ENCODE assay signal across 8 mouse cellular contexts in the genomic region with DNA sequence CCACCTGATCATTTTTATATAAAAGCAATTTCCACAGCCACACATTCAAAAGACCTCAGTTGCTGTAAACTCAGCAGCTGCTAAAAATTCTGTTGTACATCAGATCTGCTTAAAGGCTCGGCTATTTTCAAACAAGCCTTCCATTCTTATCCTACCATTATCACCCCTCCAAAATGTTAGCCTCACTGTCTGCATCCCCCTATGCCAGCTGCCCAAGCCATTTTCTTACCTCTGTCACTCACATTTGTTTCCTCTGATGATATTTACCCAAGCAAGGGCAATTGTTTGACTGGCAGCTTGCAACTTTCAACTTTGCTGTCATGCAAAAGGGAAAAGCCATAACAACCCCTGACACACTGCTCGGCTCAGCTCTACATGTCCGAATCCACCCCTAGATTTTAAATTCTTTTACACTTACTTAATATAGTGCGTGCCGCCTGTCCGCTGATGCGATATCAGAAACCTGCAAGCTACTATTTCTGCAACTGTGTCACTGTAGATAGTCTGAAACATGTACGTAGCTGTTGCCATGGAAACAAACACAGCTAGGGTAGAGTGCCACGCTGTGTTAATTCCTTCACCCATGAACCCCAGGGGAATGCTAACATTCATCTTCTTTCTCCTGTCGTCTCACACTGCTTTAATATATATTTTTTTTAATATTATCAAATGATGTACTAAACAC.
DNase-seq lines count a peak whose midpoint lies in the region; ATAC-seq and TF ChIP-seq lines count a peak whose summit lies in the region.

No protein-coding gene starts in this region.

- H3K27ac ChIP-seq in kidney, postnatal 0 days, result no peak overlapping the region
- peak overlapping the region; percentile 60 for H3K27ac ChIP-seq in hindbrain, embryonic 13.5 days
- H3K27ac ChIP-seq in midbrain, embryonic 16.5 days (ENCODE audit: low read length), result peak overlapping the region; percentile 64

- H3K9me3 ChIP-seq in kidney, postnatal 0 days (replicated peaks; ENCODE audit: low read length), result no peaks in the 10 kb centered on the region
- no peaks in the 10 kb centered on the region for H3K9me3 ChIP-seq in hindbrain, embryonic 13.5 days
- no peaks in the 10 kb centered on the region for H3K9me3 ChIP-seq in midbrain, embryonic 16.5 days (replicated peaks; ENCODE audit: control insufficient read depth, low read length, poor library complexity, severe bottlenecking)

- H3K9ac ChIP-seq in kidney, postnatal 0 days (ENCODE audit: low read depth, low read length), result no peak overlapping the region
- no peak overlapping the region for H3K9ac ChIP-seq in hindbrain, embryonic 13.5 days
- H3K9ac ChIP-seq in midbrain, embryonic 16.5 days (ENCODE audit: low read depth, low read length), result peak overlapping the region; percentile 4

- no peaks in the 10 kb centered on the region for H3K36me3 ChIP-seq in kidney, postnatal 0 days (ENCODE audit: insufficient read depth, low read length)
- no peaks in the 10 kb centered on the region for H3K36me3 ChIP-seq in hindbrain, embryonic 13.5 days
- H3K36me3 ChIP-seq in midbrain, embryonic 16.5 days (ENCODE audit: control insufficient read depth, insufficient read depth, low read length), result no peaks in the 10 kb centered on the region

- H3K4me1 ChIP-seq in kidney, postnatal 0 days (replicated peaks; ENCODE audit: insufficient read depth, low read length), result no peaks in the 10 kb centered on the region
- peaks cover 60% of the 10 kb centered on the region for H3K4me1 ChIP-seq in hindbrain, embryonic 13.5 days (replicated peaks)
- H3K4me1 ChIP-seq in midbrain, embryonic 16.5 days (ENCODE audit: control insufficient read depth, insufficient read depth, low read length), result peaks cover 30% of the 10 kb centered on the region

- no peak for ATAC-seq in kidney, postnatal 0 days (replicated peaks; ENCODE audit: low FRiP score, low read depth)
- peak; percentile 81; the same call in 1 of the 2 replicates for ATAC-seq in hindbrain, embryonic 13.5 days (ENCODE audit: low FRiP score)
- ATAC-seq in midbrain, embryonic 16.5 days, result peak; percentile 93
- ATAC-seq in CD4-positive, CD25-positive, alpha-beta regulatory T cell, adult 4 months, result no peak
- no peak for ATAC-seq in monocyte, adult 5-6 weeks (replicated peaks; ENCODE audit: insufficient number of reproducible peaks, low FRiP score, low TSS enrichment, poor library complexity, severe bottlenecking)

- no peak for TF ChIP-seq CTCF in kidney, postnatal 0 days (IDR thresholded peaks at IDR 0.05; ENCODE audit: low read depth)

- no peak overlapping the region for H3K4me2 ChIP-seq in kidney, postnatal 0 days (ENCODE audit: low read length)
- peak overlapping the region; percentile 37 for H3K4me2 ChIP-seq in hindbrain, embryonic 13.5 days
- peak overlapping the region; percentile 52 for H3K4me2 ChIP-seq in midbrain, embryonic 16.5 days (ENCODE audit: low read length)

- no peaks in the 10 kb centered on the region for H3K27me3 ChIP-seq in kidney, postnatal 0 days (ENCODE audit: insufficient read depth, low read length)
- H3K27me3 ChIP-seq in hindbrain, embryonic 13.5 days, result no peaks in the 10 kb centered on the region
- H3K27me3 ChIP-seq in midbrain, embryonic 16.5 days (ENCODE audit: control insufficient read depth, insufficient read depth, low read depth, low read length), result no peaks in the 10 kb centered on the region

- WGBS in kidney, postnatal 0 days, result 61% methylated on average over 10 of the region's 10 CpGs
- WGBS in hindbrain, embryonic 13.5 days, result 45% methylated on average over 10 of the region's 10 CpGs
- WGBS in midbrain, embryonic 16.5 days, result 27% methylated on average over 10 of the region's 10 CpGs

- peak; percentile 13 for DNase-seq in kidney, postnatal 0 days (ENCODE audit: low spot score)
- DNase-seq in kidney, adult 11 months, result no peak
- DNase-seq in c-Kit-positive CD71-negative TER-119-negative erythroid progenitor cells, embryonic 14.5 days (ENCODE audit: low read depth), result peak; percentile 25
- no peak for DNase-seq in right cerebral cortex, adult 18-20 months

- no peak overlapping the region for H3K4me3 ChIP-seq in kidney, postnatal 0 days (replicated peaks; ENCODE audit: low read depth, low read length)
- no peak overlapping the region for H3K4me3 ChIP-seq in hindbrain, embryonic 13.5 days
- peak overlapping the region; percentile 18 for H3K4me3 ChIP-seq in midbrain, embryonic 16.5 days (ENCODE audit: low read depth, low read length)

Comparison
In these comparisons a context has a peak if more than half of its experiments do, and no peak if none do; other contexts are left out.
1. DNase-seq: peak in kidney, postnatal 0 days (single experiment) and c-Kit-positive CD71-negative TER-119-negative erythroid progenitor cells, embryonic 14.5 days (single experiment); none in kidney, adult 11 months (single experiment) and right cerebral cortex, adult 18-20 months (single experiment).
2. ATAC-seq: peak in hindbrain, embryonic 13.5 days (single experiment) and midbrain, embryonic 16.5 days (single experiment); none in kidney, postnatal 0 days (single experiment), CD4-positive, CD25-positive, alpha-beta regulatory T cell, adult 4 months (single experiment) and monocyte, adult 5-6 weeks (single experiment).